Mouse (Mus musculus) kidney, adult 18-20 months (tissue): Measurements from ENCODE around the gene Pcp4l1.

Experiments
- DNase-seq: peaks from one replicate; pipeline ENCODE4 v3.0.0; 2021

Gene Pcp4l1

DNA sequence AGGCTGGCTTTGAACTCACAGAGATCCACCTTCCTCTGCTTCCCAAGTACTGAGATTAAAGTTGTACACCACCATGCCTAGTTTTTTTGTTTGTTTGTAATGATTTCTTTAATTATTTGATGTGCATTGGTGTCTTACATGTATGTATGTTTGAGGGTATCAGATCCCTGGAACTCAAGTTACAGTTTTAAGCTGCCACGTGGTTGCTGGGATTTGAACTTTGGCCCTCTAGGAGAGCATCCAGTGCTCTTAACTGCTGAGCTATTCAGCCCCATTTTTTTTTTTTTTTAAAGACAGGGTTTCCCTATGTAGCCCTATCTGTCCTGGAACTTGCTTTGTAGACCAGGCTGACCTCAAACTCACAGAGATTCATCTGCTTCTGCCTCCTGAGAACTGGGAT is 65.1 kb downstream of the Pcp4l1 start:
- peak; percentile 18 for DNase-seq

DNA sequence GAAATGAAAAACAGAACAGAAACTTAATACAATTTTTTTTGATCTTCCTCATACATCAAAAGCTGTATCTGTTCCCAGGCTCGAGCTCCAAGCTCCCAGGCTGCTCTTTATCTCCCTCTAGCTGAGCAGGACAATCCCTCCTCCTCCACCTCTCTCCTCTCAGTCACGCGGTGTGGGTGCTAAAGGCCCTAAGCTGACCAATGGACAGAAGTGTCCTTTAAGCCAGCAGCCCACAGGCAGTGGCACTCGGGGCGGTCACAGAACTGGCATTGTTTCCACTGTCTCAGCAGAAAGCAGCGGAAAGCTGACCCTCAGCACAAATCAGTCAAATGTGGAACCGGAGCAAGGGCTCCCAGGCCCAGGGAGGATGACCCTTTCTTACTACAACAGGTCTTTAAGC is 66.8 kb downstream of the Pcp4l1 start:
- DNase-seq = peak; percentile 70

DNA sequence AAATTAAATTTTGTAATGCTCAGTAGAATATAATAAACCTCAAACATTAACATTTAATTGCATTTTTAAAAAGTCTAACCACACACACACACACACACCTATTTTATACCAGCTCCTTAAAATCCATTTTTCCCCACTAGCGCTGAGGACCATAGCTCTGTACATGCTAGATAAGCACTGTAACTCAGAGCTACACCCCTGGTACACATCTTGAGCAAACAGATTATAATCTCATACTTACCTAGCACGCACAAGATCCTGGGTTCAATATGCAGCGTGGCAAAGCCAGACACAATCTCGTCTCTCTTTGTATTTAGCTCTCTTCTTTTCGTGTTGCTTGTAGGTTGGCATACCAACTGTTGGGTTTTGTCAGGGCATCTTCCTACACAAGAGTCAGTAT is 71.7 kb downstream of the Pcp4l1 start:
- no peak for DNase-seq
